8 mouse cellular contexts compared by ENCODE assay signal in genomic region chr4:106804910-106805274, GRCm38 (mm10). TPM values are rescaled to one million over a fixed set of nuclear protein-coding genes. Genes with fewer than 3 reads are reported as not detected.
A peak's percentile ranks its signal among the peaks of the same experiment; 100 is the strongest.
DNase-seq lines count a peak whose midpoint lies in the region; ATAC-seq and TF ChIP-seq lines count a peak whose summit lies in the region.

Gene Acot11, minus strand, starts transcription at chr4:106804998.

- H3K27ac ChIP-seq in forebrain, embryonic 10.5 days: peak within 1 kb of the TSS; percentile 76
- no peak within 1 kb of the TSS for H3K27ac ChIP-seq in forebrain, embryonic 15.5 days (replicated peaks)
- H3K27ac ChIP-seq in cortical plate, adult 2 months (ENCODE audit: insufficient read depth, low read length): no peak within 1 kb of the TSS
- H3K27ac ChIP-seq in heart, adult 2 months: peak within 1 kb of the TSS; percentile 29; the same call in 1 of the 2 replicates
- H3K27ac ChIP-seq in limb, embryonic 15.5 days: no peak within 1 kb of the TSS
- H3K27ac ChIP-seq in midbrain, embryonic 14.5 days (replicated peaks; ENCODE audit: low read depth, low read length): no peak within 1 kb of the TSS

- TF ChIP-seq CTCF in cortical plate, adult 2 months (IDR thresholded peaks at IDR 0.05; ENCODE audit: extremely low read depth, insufficient read depth, low read length): no peak
- no peak for TF ChIP-seq CTCF in heart, adult 2 months (IDR thresholded peaks at IDR 0.05)

- H3K27me3 ChIP-seq in forebrain, embryonic 10.5 days (ENCODE audit: poor library complexity, severe bottlenecking): peaks cover 37% of the 10 kb centered on the region
- peaks cover 15% of the 10 kb centered on the region; the same call in 1 of the 2 replicates for H3K27me3 ChIP-seq in forebrain, embryonic 15.5 days
- H3K27me3 ChIP-seq in heart, adult 2 months (ENCODE audit: control insufficient read depth, insufficient read depth, low read length): no peaks in the 10 kb centered on the region
- no peaks in the 10 kb centered on the region for H3K27me3 ChIP-seq in limb, embryonic 15.5 days
- 0 out of 2 replicates have a peak, but pooled peaks cover 15% of the 10 kb centered on the region for H3K27me3 ChIP-seq in midbrain, embryonic 14.5 days (ENCODE audit: control insufficient read depth, insufficient read depth, low read length)

- ATAC-seq in forebrain, embryonic 15.5 days (replicated peaks): no peak
- no peak for ATAC-seq in limb, embryonic 15.5 days (ENCODE audit: insufficient number of reproducible peaks, low FRiP score, low TSS enrichment, low read depth)
- ATAC-seq in midbrain, embryonic 14.5 days (ENCODE audit: low FRiP score, low TSS enrichment): no peak

- intact Hi-C loops in heart, adult 2 months (cut with DNase I): loop anchor here (5.0 kb wide), 1 partner anchor 357 kb away; no protein-coding TSS in a partner anchor

- TF ChIP-seq EP300 in heart, adult 2 months (IDR thresholded peaks at IDR 0.05; ENCODE audit: insufficient read depth, low read depth, low read length): no peak

- 6% methylated on average over 23 of the region's 23 CpGs for WGBS in forebrain, embryonic 10.5 days
- 7% methylated on average over 23 of the region's 23 CpGs for whole genome bisulfite sequencing in forebrain, embryonic 15.5 days
- 3% methylated on average over 23 of the region's 23 CpGs for WGBS in heart, adult 2 months
- WGBS in limb, embryonic 15.5 days: 3% methylated on average over 23 of the region's 23 CpGs
- 6% methylated on average over 23 of the region's 23 CpGs for WGBS in midbrain, embryonic 14.5 days

- no peak within 1 kb of the TSS for H3K4me2 ChIP-seq in forebrain, embryonic 15.5 days (replicated peaks)
- peak within 1 kb of the TSS; percentile 59 for H3K4me2 ChIP-seq in limb, embryonic 15.5 days
- peak within 1 kb of the TSS; percentile 37 for H3K4me2 ChIP-seq in midbrain, embryonic 14.5 days (ENCODE audit: low read length)

- no peak for DNase-seq in forebrain, embryonic 10.5 days (ENCODE audit: extremely low spot score, low spot score)
- DNase-seq in heart, adult 2 months: peak; percentile 75 to 76
- peak; percentile 70 for DNase-seq in kidney, adult 11 months
- DNase-seq in midbrain, embryonic 14.5 days: peak; percentile 44
- DNase-seq in urinary bladder, postnatal 25 days (ENCODE audit: low spot score): peak; percentile 46

- H3K79me2 ChIP-seq in heart, adult 2 months (replicated peaks; ENCODE audit: control insufficient read depth, insufficient read depth, low read length): no peaks in the 10 kb centered on the region

- H3K4me3 ChIP-seq in forebrain, embryonic 10.5 days: peak within 1 kb of the TSS; percentile 39
- H3K4me3 ChIP-seq in forebrain, embryonic 15.5 days: no peak within 1 kb of the TSS
- H3K4me3 ChIP-seq in cortical plate, adult 2 months (ENCODE audit: insufficient read depth, low read length): no peak within 1 kb of the TSS
- H3K4me3 ChIP-seq in heart, adult 2 months: peak within 1 kb of the TSS; percentile 45
- peak within 1 kb of the TSS; percentile 31 for H3K4me3 ChIP-seq in limb, embryonic 15.5 days
- 0 out of 2 replicates have a peak within 1 kb of the TSS, but pooled peaks have one; percentile 2 for H3K4me3 ChIP-seq in midbrain, embryonic 14.5 days (replicated peaks; ENCODE audit: low read depth, low read length)

- H3K9me3 ChIP-seq in forebrain, embryonic 10.5 days: peaks cover under 1% of the 10 kb centered on the region; the same call in 1 of the 2 replicates
- no peaks in the 10 kb centered on the region for H3K9me3 ChIP-seq in forebrain, embryonic 15.5 days
- H3K9me3 ChIP-seq in limb, embryonic 15.5 days: no peaks in the 10 kb centered on the region
- no peaks in the 10 kb centered on the region for H3K9me3 ChIP-seq in midbrain, embryonic 14.5 days (ENCODE audit: control insufficient read depth, low read length)

- peaks cover 23% of the 10 kb centered on the region for H3K4me1 ChIP-seq in forebrain, embryonic 10.5 days
- no peaks in the 10 kb centered on the region for H3K4me1 ChIP-seq in forebrain, embryonic 15.5 days
- H3K4me1 ChIP-seq in cortical plate, adult 2 months (ENCODE audit: control insufficient read depth, insufficient read depth, low read length): no peaks in the 10 kb centered on the region
- H3K4me1 ChIP-seq in heart, adult 2 months (ENCODE audit: control insufficient read depth, insufficient read depth, low read length): no peaks in the 10 kb centered on the region
- H3K4me1 ChIP-seq in limb, embryonic 15.5 days: peaks cover 17% of the 10 kb centered on the region
- H3K4me1 ChIP-seq in midbrain, embryonic 14.5 days (ENCODE audit: control insufficient read depth, insufficient read depth, low read length): 0 out of 2 replicates have a peak, but pooled peaks cover 4% of the 10 kb centered on the region

- no peaks in the 10 kb centered on the region for H3K36me3 ChIP-seq in forebrain, embryonic 10.5 days (replicated peaks)
- no peaks in the 10 kb centered on the region for H3K36me3 ChIP-seq in forebrain, embryonic 15.5 days
- no peaks in the 10 kb centered on the region for H3K36me3 ChIP-seq in heart, adult 2 months (ENCODE audit: control insufficient read depth, insufficient read depth, low read length)
- no peaks in the 10 kb centered on the region for H3K36me3 ChIP-seq in limb, embryonic 15.5 days
- H3K36me3 ChIP-seq in midbrain, embryonic 14.5 days (ENCODE audit: control insufficient read depth, insufficient read depth, low read length): no peaks in the 10 kb centered on the region

- no peak for TF ChIP-seq POLR2A in cortical plate, adult 2 months (IDR thresholded peaks at IDR 0.05; ENCODE audit: extremely low read depth, insufficient read depth, low read length)
- TF ChIP-seq POLR2A in heart, adult 2 months (IDR thresholded peaks at IDR 0.05; ENCODE audit: insufficient read depth, low read depth, low read length): no peak

- no peak within 1 kb of the TSS for H3K9ac ChIP-seq in forebrain, embryonic 15.5 days (replicated peaks)
- peak within 1 kb of the TSS; percentile 22 for H3K9ac ChIP-seq in heart, adult 2 months (ENCODE audit: low read depth, low read length)
- 0 out of 2 replicates have a peak within 1 kb of the TSS, but pooled peaks have one; percentile 26 for H3K9ac ChIP-seq in limb, embryonic 15.5 days
- H3K9ac ChIP-seq in midbrain, embryonic 14.5 days (replicated peaks; ENCODE audit: low read length): no peak within 1 kb of the TSS; the same call in 1 of the 2 replicates

RNA-seq across cellular contexts. Expression of gene Acot11, which starts in this region (rescaled TPM):
- 1.9 and 2.1 TPM in 2 replicates for polyA plus RNA-seq in forebrain, embryonic 10.5 days (2016; fragmentation: Nextera tagmentation; extraction: Ambion mirVana)
- 0.92 and 1.3 TPM in 2 replicates for polyA plus RNA-seq in forebrain, embryonic 15.5 days (2015; fragmentation: Nextera tagmentation; extraction: Ambion mirVana)
- 21.9 and 23.9 TPM in 2 replicates for polyA plus RNA-seq in cortical plate, adult 2 months (2012; rRNA removed)
- 10 to 100 TPM; 27.5 to 48.6 TPM for total RNA-seq in heart, adult 2 months (2021)
- 16.4 and 25.2 TPM in 2 replicates for polyA plus RNA-seq in heart, adult 2 months (2012; rRNA removed)
- polyA plus RNA-seq in limb, embryonic 15.5 days (2015; fragmentation: Nextera tagmentation; extraction: Ambion mirVana): 4.0 and 4.8 TPM in 2 replicates
- 0.78 and 1.3 TPM in 2 replicates for polyA plus RNA-seq in midbrain, embryonic 14.5 days (2014; fragmentation: Nextera tagmentation; extraction: Ambion mirVana)

Comparison
In these comparisons a context has a peak if more than half of its experiments do, and no peak if none do; other contexts are left out.
1. H3K27ac ChIP-seq: peak in forebrain, embryonic 10.5 days (single experiment) and heart, adult 2 months (single experiment); none in forebrain, embryonic 15.5 days (single experiment), cortical plate, adult 2 months (single experiment), limb, embryonic 15.5 days (single experiment) and midbrain, embryonic 14.5 days (single experiment).
2. H3K4me3 ChIP-seq: peak in forebrain, embryonic 10.5 days (single experiment), heart, adult 2 months (single experiment), limb, embryonic 15.5 days (single experiment) and midbrain, embryonic 14.5 days (single experiment); none in forebrain, embryonic 15.5 days (single experiment) and cortical plate, adult 2 months (single experiment).
3. H3K9ac ChIP-seq: peak in heart, adult 2 months (single experiment) and limb, embryonic 15.5 days (single experiment); none in forebrain, embryonic 15.5 days (single experiment) and midbrain, embryonic 14.5 days (single experiment).